Mouse (Mus musculus) heart, adult 9 months (tissue): ENCODE measurements at regions not wholly inside any gene's neighbourhood (a gene's known extent, or its start where the extent isn't known, plus 50 kb on each side); places are given as distances from the start of the nearest gene placed in this dataset.

Source experiments
- DNase-seq, 2 experiments: peaks; one replicate each; pipeline ENCODE4 v3.0.0; 2022; ENCODE audit warnings: low spot score in 2 of 2

DNA sequence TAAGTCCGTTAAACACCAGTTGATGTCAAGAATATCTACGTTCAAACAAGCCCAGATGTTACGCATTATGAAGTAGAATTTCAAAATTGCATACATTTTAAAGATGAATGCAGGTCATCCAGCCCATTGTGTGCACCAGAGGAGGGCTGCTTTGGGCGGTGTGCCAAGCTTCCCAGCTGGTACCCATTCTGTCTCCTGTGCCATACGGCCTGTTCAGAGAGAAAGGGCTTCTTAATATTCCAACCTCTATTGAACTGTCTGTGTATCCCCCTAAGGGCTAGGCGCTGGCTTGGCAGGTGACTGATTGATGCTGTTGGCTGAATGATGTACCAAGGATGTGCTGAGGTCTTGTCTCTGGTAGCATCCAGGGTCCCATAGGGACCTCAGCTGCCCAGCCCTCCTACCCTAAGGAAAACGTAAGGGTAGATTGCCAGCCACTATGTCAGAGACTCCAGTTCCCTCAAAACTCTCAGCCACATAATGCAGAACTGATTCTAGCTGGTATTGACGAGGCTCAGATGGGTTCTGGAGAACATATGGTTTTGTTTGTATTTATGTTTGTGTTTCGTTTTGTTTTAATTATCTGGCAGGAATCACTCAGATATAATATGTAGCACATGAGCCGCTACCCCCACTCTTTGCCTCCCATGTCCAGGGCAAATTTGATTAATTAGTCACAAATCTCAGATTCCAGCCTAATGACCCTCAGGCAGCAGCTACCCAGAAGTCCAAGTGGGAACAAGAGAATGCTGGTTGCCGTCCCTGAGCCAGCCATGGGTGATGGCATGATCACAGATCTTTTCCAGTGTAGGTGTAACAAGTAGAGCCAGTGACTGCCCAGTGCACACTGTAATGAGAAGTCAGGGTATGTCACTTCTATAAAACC, 212.0 kb upstream of the Usp24 start:
- DNase-seq, result no peak

DNA sequence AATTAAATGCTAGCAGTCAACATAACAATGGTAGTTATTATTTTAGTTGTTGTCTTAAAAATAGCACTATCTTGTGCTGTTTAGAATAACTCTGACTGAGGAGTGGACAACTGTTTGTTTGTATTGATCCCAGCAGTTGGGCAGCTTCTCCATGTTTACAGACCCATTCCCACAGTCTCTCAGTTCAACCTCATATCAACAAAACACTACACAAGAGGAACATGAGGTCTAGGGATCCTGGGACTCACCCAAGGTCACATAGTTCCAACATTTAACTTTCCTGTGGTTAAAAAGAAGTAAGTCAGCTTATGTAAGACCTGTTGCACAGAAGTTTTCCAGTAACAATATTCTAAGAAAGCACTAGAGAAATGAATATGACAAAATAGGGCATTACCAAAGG, 203.0 kb upstream of the Usp24 start:
- DNase-seq, result no peak

DNA sequence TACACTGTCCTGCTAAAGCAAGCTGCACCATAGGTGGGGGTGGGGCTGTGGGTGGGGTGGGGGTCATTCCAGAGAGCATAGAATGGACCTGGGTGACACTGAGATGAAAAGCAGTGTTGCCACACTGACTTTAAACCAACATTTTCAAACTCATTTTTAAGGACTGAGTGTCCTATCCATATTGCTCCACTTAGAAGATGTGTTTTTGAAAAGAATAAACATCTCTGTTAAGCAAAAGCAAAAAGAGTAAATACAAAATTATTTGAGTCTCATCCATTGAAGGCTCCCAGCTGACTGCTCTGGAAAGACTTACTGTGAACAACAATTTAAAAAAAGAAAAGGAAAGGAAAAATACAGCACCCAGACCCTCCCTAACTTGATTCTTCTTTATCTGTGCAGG, 202.3 kb upstream of the Usp24 start:
- DNase-seq, result no peak

DNA sequence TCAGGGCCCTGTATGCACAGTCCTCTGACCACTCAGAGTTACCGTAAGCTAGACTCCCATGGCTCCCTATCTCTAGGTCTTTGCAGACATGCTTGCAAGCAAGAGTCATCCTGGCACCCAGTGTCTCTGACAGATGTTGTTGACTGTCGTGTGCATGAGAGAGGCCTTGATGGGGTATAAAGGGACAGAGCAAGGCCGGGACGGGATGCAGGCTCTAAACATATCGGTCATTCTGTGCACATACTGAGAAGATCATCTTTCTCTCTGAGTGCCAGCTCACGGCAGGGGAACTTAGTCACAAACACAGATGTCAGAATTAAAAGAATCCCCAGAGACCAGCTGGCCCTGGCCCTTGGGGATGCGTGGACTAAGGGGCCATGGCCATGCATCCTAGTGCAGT, 199.4 kb upstream of the Usp24 start:
- DNase-seq, result no peak

DNA sequence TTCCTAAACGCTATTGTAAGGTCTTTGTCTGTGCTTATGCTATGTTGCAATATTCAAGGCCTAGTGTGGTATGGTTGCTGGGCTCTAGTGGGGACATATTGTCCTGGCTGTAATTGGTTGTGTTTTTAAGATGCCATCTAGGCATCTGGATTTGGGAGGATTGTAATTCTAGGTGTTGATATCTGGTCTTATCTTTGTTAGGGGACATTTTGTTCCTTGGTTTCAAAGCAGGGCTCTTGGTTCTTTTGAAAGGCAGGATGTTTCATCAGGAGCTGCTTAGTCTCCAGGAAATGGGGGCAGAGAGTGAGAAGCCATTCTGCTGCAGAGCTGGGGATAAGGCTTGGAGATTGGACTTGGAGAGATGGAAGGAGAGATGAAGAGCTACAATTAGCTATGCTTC, 194.7 kb upstream of the Usp24 start:
- DNase-seq, result no peak

DNA sequence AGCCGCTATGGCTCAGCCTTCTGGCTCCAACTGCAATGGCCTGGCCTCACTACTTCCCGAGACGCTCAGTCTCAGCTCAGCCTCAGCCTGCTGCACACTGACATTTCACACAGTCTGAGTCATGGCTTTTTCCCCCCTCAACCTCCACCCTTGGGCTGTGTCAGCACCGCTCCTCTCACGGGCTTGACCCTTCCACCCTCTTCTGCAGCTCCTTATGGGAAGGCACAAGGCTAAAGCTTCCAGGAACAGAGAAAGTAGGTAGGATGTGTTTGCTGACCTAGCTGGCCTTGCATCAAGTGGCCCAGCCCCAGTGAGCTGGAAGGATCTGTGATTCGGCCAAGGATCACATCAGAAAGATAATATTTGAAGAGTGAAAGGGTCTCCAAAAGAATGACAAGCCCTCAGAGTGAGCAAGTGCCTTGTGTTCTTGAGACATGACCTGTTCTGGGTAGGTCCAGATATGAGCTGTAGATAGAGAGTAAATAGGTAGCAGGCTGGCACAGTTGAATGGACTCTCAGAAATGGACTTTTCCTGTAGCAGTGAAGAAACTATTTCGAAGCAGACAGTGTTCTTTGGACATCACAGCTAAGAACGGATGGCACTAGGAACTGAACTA, 192.9 kb upstream of the Usp24 start:
- DNase-seq, result peak; percentile 21 to 28

DNA sequence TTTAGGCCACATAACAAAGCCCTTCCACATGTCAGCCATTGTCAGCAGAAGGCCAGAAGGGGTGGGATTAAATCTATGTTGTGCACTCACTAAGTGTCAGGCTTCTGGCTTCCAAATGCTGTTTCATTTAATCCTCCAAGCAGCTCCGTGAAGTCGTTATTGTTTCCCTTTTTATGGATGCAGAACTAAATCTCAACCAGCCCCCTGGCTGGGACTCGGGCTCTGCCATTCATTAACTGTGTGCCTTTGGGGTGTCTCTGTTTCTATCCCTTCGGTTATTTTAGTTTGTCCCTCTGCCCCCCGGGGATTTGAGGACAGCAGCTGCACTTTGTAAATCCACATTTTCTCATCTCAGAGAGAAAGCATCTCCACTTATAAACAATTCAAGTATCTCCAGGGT, 188.8 kb upstream of the Usp24 start:
- no peak for DNase-seq

DNA sequence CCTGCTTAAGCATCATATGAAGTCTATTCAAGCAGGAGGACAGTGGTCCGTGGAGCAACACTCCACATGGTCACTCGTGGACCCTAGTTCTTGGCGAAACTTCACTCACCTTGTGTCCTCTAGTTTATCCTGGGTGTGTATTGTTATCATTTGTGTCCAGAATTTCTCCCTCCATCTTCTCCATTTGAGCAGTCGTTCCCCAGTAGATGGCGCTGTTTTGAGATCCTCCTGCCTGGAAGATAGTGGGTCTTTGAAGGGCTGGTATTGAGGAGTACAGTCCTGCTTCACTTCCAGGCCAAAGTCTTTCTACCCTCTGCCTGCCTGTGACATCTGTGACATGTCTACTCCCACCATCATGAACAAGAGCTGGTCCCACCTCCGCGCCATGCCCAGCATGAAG, 188.4 kb upstream of the Usp24 start:
- no peak for DNase-seq

DNA sequence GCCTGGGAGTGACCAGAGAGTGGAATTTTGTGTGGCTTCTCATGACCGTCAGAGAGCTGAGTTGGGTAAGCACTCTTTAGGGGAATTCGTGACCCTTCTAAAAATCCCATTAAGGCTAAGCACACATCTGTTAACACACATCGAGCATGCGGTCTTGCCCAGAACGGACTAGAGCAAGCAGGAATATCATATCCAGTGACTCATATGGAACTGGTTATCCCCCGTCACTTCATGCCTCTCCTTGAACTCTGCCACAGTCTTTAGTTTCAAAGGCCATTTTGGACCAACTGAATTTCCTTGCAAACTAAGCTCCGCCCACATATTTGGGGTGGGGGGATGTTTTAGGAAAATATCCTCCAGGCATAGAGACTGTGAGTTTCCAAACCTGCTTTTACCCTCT, 186.7 kb upstream of the Usp24 start:
- no peak for DNase-seq

DNA sequence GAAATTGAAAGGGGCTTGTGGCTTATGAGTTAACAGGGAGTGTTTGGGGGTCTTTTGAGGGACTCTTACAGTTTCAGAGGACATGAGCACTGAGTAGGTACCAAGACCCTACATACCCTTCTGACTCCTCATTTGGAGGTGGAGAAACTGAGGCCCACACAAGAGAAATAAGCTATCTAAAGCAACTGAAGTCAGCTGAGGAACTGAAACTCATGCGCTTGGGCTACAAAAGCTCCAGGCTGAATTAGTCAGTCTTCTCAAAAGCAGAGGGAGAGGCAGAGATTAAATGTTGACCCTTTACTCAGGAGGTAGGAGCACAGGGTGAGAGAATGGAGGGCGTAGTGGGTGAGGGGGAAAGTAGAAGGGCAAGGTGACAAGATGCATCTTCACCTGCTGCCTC, 186.2 kb upstream of the Usp24 start:
- no peak for DNase-seq

DNA sequence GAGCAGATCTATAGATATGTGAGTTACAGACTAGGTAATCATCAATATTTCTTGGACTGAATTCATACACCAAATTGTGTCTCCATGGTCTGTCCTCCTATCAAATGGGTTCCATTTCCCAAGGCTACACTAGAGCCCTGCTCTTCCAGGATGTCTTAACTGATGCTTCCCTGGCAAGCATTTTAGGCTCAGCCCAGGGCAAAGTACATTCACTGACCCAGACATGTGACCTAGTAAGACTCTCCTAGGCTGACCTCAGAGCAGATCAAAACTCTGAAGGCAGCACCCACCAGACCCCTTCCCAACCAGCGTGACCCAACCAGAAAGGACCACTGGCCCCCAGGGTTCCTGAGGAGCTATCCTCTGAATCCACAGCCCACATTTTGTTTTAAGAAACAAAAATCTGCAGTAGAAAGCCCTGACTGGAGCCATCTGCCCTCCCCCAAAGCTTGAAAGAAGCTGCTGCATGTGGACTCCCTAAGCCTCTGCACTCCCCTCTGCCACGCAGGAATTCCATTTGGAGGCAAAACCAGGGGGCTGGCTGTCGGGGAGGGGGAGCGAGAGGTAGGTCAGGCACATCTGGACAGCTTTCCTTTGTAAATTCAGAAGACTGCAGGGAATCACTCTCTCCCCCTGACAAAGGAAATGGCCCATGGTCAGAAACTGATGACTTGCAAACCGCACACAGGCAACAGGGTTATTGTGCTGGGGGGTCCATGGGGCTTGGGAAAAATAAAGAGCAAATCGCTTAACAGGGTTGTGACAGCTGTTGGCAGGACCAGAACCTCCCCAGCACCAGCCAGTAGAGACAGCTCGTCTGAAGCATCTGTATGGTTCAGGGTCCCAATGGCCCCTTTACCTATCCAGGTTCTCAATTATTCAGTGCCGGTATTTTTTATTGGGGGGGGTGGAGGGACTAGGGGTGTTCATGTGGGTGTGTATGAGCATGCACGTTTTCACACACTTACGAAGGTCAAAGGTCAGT, 182.0 kb upstream of the Usp24 start:
- no peak for DNase-seq

DNA sequence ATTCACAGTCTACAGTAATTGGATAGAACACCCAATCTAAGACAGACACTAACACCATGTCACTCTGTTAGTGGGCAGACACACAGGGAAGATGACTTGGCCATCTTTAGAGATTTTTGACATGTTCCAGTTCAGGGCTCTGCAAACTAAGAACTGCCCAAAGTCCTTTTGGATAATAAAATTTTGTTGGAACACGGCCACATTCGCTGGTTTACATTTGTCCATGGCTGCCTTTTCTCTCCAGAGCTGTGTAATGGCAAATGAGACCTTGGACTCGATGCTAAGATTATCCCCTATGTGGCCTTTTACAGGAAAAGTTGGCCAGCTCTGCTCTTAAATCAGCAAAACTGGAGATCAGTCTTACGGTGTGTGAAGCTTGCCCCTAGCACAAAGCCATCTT, 173.3 kb upstream of the Usp24 start:
- DNase-seq, result no peak

DNA sequence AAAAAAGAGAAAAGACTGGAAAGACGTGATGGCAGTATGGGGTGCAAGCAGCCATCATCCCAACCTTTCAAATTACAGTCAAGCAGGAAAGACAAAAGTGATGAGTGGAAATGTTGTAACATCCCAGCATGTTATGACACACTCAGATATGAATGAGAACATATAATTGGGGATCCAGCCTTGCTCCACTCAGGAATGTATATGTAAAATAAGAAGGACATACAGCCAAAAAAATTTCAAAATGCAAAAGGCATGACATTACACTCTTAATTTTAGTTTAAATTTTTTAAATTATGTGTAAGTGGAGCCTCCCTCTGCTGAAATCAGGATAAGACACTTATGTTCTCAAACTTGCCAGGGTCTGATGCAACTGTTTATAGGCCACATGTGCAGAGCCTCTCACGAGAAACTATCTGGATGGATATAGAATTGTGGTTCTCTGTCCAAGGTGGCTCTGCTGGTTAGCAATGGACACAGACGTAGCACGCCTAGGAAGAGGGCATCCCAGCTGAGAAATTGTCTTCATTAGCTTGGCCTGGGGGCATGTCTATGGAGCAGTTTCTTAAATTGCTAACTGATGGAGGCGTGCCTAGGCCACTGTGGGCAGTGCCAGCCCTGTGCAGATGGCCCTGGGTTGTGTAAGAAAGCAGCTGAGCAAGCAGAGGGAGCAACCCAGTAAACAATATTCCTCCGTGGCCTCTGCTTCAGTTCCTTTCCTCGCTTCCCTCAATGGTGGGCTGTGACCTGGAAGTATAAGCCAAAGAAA, 171.5 kb upstream of the Usp24 start:
- DNase-seq, result no peak

DNA sequence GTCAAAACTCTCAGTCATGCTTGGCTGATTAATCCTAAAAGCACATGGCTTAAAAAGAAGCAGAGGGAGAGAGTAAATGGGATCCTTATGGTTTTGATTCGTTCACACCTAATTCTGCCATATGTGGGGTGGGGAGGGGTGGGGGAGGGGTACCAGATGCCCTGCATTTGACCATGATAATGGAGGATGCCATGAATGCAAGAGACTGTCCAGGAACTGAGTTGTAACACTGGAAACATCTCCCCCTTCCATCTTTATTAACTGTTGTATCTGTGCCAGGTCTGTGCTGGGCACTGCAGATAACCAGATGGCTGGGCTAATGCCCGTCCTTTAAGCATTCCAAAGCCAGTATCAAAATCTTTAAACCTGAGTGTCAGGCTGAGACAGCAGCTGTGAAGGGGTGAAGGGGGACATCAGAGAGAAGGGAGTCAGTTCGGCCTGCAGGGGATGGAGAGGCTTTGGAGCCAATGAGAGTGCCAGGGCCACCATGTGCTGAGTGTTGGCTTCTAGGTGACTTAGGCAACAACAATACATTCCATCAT, 169.0 kb upstream of the Usp24 start:
- no peak for DNase-seq

DNA sequence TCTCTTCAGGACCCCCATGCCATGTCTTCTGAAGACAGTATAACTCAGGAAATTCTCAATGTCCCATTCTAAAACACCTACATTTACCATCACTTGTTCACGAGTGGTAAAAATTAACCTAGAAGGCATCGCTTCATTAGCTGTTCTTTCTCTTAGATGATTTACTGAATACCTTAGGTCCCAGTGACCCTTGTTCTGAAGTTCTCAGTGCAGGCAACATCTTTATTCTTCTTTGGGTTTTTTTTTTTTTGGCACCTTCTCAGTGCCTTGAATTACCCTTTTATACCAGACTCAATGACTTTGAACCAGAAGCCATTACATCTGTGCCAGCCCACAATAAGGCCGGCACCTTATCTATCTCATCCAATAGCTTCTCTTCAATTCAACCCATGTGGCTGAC, 167.1 kb upstream of the Usp24 start:
- no peak for DNase-seq

DNA sequence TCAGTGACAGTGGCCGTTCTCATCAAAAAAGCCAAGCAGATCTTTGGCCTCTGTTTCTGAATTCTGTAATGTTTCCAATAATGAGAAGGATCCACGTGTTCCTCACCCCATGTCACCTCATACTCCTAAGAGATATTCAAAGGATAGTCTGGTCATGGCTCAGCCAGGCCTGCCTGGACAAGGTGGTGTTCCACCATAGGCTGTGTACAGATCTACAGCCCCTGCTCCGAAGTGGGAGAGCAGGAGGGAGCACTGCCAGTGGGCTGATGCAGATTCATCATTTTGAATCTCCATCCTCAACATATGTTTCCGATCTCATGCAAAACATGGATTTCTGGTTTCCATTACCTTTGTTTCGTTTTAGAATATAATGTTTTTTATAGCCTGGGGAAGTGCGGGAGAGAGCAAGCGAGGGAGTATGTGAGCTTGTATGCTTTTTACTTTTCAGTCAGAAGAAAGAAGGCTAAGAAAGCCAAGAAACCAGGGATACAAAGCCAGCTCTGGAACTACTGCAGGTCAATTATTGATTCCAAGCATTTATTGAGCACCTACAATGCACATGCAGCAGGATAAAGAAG, 166.5 kb upstream of the Usp24 start:
- DNase-seq, result no peak

DNA sequence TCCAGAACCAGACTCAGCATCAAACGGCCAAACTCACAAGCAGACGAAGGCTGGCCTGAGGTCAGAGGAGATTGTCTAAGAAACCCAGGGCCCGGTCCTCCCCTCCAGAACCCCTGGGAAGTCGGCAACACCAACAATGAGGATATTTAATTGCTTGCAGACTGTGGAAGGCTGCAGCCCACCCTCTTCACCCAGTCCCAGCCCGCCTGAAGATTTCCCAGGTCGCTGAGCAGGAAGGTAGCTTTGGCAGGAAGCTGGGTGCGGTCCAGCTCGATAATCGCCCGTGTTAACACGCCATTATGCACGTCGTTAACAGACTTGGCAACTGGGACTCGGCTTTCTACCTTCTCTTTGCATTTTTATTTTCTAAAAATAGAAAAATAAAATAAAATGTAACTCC, 165.2 kb upstream of the Usp24 start:
- DNase-seq, result no peak

DNA sequence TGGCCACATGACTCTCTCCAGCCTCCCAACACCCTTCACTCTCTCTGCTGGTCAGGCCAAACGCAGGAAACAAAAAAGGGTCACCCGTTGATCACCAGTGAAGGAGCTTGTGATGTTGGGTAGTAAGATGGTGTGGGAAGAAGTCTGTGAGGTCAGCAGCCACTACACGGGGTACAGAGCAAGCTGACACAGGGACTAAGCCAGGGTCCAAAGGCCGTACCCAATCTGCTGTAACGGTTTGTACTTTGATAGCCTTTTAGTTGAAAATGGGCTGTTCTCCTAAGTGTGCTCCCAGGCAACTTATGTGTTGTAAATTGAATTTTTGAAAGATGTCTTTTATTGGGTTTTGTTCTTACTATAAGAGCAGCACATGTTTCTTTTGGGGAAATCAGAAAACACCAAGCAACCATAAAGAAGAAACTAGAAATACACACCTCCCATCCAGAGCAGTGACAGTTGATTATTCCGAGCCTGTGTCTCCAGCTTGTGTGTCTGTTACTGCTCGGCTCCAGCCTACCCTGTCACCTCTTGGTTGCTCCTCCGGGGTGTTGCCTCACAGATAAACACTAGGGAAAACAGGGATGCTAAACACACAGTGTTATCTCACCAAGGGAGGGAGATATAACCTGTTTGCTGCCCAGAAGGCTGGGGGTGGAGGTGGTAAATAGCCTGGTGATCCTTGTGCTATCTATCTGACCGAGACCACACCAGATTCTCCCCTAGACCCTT, 158.4 kb upstream of the Usp24 start:
- no peak for DNase-seq

DNA sequence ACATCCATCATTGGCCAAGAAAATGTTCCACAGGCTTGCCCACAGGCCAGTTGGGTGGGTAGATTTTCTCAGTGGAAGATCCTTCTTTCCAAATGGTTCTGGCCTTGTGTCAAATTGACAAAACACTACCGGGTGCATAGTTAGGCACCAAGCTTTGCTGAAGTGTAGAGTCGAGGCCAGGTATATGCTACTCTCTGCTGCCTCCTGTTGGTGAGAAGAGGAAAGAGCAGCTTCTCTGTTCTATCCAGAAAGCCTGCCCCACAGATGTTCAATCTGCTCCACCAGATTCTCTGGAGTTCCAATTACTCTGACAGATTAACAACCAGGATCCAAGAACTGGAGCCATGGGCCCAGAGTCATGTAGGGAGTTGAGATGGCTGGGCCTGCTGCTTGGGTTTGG, 154.4 kb upstream of the Usp24 start:
- DNase-seq, result no peak

DNA sequence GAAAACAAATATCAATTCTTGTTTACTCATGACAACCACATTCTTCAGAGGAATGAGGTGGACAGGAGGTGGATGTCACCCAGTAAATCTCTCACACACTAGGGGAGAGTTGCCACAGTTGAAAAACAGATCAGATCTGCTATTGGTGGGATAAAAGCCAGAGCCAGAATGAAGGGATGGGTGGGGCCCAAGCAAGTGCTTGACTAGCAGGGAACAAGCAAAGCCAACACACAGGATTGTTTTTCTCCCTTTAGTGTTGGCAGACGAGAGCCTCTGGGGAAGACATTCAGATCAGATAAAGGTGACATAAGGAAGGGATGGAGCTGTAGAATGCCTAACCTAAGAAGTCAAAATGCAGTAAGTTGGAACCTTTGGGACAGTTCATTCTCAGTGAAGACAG, 153.5 kb upstream of the Usp24 start:
- DNase-seq, result peak in 1 of 2 experiments; percentile 33
